ENCODE assay signal across 15 mouse cellular contexts in the genomic region with DNA sequence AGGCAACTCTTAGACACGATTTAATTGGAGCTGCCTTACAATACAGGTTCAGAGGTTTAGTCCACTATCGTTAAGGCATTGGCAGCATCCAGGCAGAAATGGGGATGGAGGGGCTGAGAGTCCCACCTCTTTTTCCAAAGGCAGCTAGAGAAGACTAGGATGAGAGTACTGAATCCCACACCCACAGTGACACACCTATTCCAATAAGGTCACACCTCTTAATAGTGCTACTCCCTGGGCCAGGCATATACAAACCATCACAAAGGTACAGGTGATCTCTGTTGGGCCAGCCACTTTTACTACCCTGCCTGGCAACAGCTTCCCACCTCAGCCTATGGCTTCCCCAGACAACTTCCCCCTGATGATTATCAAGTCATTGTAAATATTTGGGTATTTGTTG. TPM values are rescaled to one million over a fixed set of nuclear protein-coding genes. Genes with fewer than 3 reads are reported as not detected.
"Had no signal": no experiment of that assay in that cellular context is flagged by ENCODE, and none has a peak within 500 bp of the region (broad histone marks: within the 10 kb centered on the region; RNA-seq: fewer than 3 reads in every experiment).

No protein-coding gene starts in this region.

- H3K27ac ChIP-seq: kidney, postnatal 0 days; limb, embryonic 12.5 days; midbrain, embryonic 10.5 days; neural tube, embryonic 12.5 days had no signal

- H3K9me3 ChIP-seq: limb, embryonic 12.5 days; midbrain, embryonic 10.5 days; neural tube, embryonic 12.5 days had no signal

- DNase-seq: kidney, adult 8-10 months; kidney, postnatal 36 days; layer of hippocampus, adult 9-11 months; midbrain, embryonic 14.5 days; right cerebral cortex, postnatal 4 days; spleen, adult 18-20 months; thymus, postnatal 36 days had no signal

- H3K27me3 ChIP-seq: limb, embryonic 12.5 days; neural tube, embryonic 12.5 days had no signal

- ATAC-seq: intestine, postnatal 0 days had no signal

- H3K4me2 ChIP-seq: limb, embryonic 12.5 days; neural tube, embryonic 12.5 days had no signal

- H3K4me1 ChIP-seq: limb, embryonic 12.5 days; midbrain, embryonic 10.5 days; neural tube, embryonic 12.5 days had no signal

- H3K9ac ChIP-seq: limb, embryonic 12.5 days; neural tube, embryonic 12.5 days had no signal

- H3K4me3 ChIP-seq: limb, embryonic 12.5 days; midbrain, embryonic 10.5 days; myocyte; neural tube, embryonic 12.5 days had no signal

RNA-seq across cellular contexts. Expression of a gene that starts 57.0 kb away (rescaled TPM):
- total RNA-seq: megakaryocyte progenitor cell, adult 5-6 weeks; neutrophil, adult 5-6 weeks had no signal
